Mouse (Mus musculus): ENCODE measurements around the gene Fam24b. TPM values are rescaled to one million over a fixed set of nuclear protein-coding genes. Genes with fewer than 3 reads are reported as not detected.

The Fam24b gene
- total RNA-seq, 2 experiments from 2014 or later: not detected

GRCm38 (mm10) chr7:131297151-131297550 lies 32.2 kb downstream of the Fam24b start:
- no peak for ATAC-seq (replicated peaks; ENCODE audit: low FRiP score, low TSS enrichment, poor library complexity, severe bottlenecking)

Other genes with a start within 250 kb of the Fam24b start
- gene 4933402N03Rik, start 183.2 kb downstream of the Fam24b start, total RNA-seq (2014; fragmentation: Nextera tagmentation): not detected in 2 replicates
- gene 4933402N03Rik, start 183.2 kb downstream of the Fam24b start, total RNA-seq (2017): not detected in 2 replicates
- not detected in 2 replicates for gene 5430419D17Rik, start 155.1 kb downstream of the Fam24b start, total RNA-seq (2014; fragmentation: Nextera tagmentation)
- gene 5430419D17Rik, start 155.1 kb downstream of the Fam24b start, total RNA-seq (2017): not detected in 2 replicates
- gene Cuzd1, start 7.2 kb downstream of the Fam24b start, total RNA-seq (2014; fragmentation: Nextera tagmentation): not detected in 2 replicates
- not detected in 2 replicates for gene Cuzd1, start 7.2 kb downstream of the Fam24b start, total RNA-seq (2017)
- not detected in 2 replicates for gene Fam24a, start 4.3 kb upstream of the Fam24b start, total RNA-seq (2014; fragmentation: Nextera tagmentation)
- not detected in 2 replicates for gene Fam24a, start 4.3 kb upstream of the Fam24b start, total RNA-seq (2017)
- gene 2310057M21Rik, start 33.2 kb upstream of the Fam24b start, total RNA-seq (2014; fragmentation: Nextera tagmentation): 8.0 and 14.3 TPM in 2 replicates
- 4.1 and 12.4 TPM in 2 replicates for gene 2310057M21Rik, start 33.2 kb upstream of the Fam24b start, total RNA-seq (2017)
- 21.3 and 35.3 TPM in 2 replicates for gene Pstk, start 41.6 kb upstream of the Fam24b start, total RNA-seq (2014; fragmentation: Nextera tagmentation)
- 9.2 and 30.5 TPM in 2 replicates for gene Pstk, start 41.6 kb upstream of the Fam24b start, total RNA-seq (2017)
- 34.8 and 55.7 TPM in 2 replicates for gene Ikzf5, start 81.0 kb upstream of the Fam24b start, total RNA-seq (2014; fragmentation: Nextera tagmentation)
- 34.0 and 34.6 TPM in 2 replicates for gene Ikzf5, start 81.0 kb upstream of the Fam24b start, total RNA-seq (2017)
- 7.8 and 18.2 TPM in 2 replicates for gene Acadsb, start 81.1 kb upstream of the Fam24b start, total RNA-seq (2014; fragmentation: Nextera tagmentation)
- gene Acadsb, start 81.1 kb upstream of the Fam24b start, total RNA-seq (2017): 21.7 and 33.1 TPM in 2 replicates
- gene Hmx3, start 213.4 kb upstream of the Fam24b start, total RNA-seq (2014; fragmentation: Nextera tagmentation): not detected in 2 replicates
- not detected in 2 replicates for gene Hmx3, start 213.4 kb upstream of the Fam24b start, total RNA-seq (2017)
- not detected in 2 replicates for gene Hmx2, start 219.3 kb upstream of the Fam24b start, total RNA-seq (2014; fragmentation: Nextera tagmentation)
- not detected in 2 replicates for gene Hmx2, start 219.3 kb upstream of the Fam24b start, total RNA-seq (2017)
- 89.9 and 103 TPM in 2 replicates for gene Bub3, start 230.7 kb upstream of the Fam24b start, total RNA-seq (2014; fragmentation: Nextera tagmentation)
- 75.5 and 83.8 TPM in 2 replicates for gene Bub3, start 230.7 kb upstream of the Fam24b start, total RNA-seq (2017)